Mouse (Mus musculus) layer of hippocampus, adult 18-20 months (tissue): ENCODE measurements around the gene Zfp825. TPM values are rescaled to one million over a fixed set of nuclear protein-coding genes. Genes with fewer than 3 reads are reported as not detected.

Experiments
- total RNA-seq, 2 experiments: library from RNA; stranded (reverse); gene quantifications; 2 replicates each; pipeline ENCODE4 v1.2.3; 2021

Gene Zfp825
- total RNA-seq, 2 experiments from 2014 or later = 6.6 to 7.1 TPM

Other genes starting within 250 kb of the Zfp825 start
- gene Ahrr, start 201.7 kb downstream of the Zfp825 start, total RNA-seq = under 1 TPM; 0.50 to 0.58 TPM
- 10 to 100 TPM; 68.7 to 70.7 TPM for gene Pdcd6, start 176.4 kb downstream of the Zfp825 start, total RNA-seq
- 100 to 1,000 TPM; 347 to 354 TPM for gene Sdha, start 143.7 kb downstream of the Zfp825 start, total RNA-seq
- gene Ccdc127, start 143.7 kb downstream of the Zfp825 start, total RNA-seq = 10 to 100 TPM; 85.6 to 85.8 TPM
- not detected for gene Lrrc14b, start 130.0 kb downstream of the Zfp825 start, total RNA-seq
- 1 to 10 TPM; 5.0 to 5.1 TPM for gene Zfp72, start 103.2 kb downstream of the Zfp825 start, total RNA-seq
- gene Ftl1-ps1, start 94.3 kb downstream of the Zfp825 start, total RNA-seq = 100 to 1,000 TPM; 173 to 201 TPM
- 1 to 10 TPM; 8.7 to 9.3 TPM for gene Erap1, start 145.6 kb upstream of the Zfp825 start, total RNA-seq